Mouse (Mus musculus) left cerebral cortex, postnatal 4 days (tissue): ENCODE results near the gene Tjp2. TPM values are rescaled to one million over a fixed set of nuclear protein-coding genes. Genes with fewer than 3 reads are reported as not detected.
"Not testable (repeated sequence)": the region's sequence is repeated elsewhere in the genome, so short reads cannot be mapped to it uniquely, and the experiment has no call there.

Source experiments
- DNase-seq: peaks from one replicate; pipeline ENCODE4 v3.0.0-alpha.2; 2022
- intact Hi-C: fragments of 180-260 bp; cut with DNase I; formaldehyde crosslinking; loops from one replicate; pipeline ENCODE4 v1.15.1; 2025
- total RNA-seq, 2 experiments: library from RNA; stranded (reverse); gene quantifications; 2 replicates each; pipeline ENCODE4 v1.2.3; 2021

Gene Tjp2
- total RNA-seq = 10 to 100 TPM; 19.0 to 20.3 TPM

DNA sequence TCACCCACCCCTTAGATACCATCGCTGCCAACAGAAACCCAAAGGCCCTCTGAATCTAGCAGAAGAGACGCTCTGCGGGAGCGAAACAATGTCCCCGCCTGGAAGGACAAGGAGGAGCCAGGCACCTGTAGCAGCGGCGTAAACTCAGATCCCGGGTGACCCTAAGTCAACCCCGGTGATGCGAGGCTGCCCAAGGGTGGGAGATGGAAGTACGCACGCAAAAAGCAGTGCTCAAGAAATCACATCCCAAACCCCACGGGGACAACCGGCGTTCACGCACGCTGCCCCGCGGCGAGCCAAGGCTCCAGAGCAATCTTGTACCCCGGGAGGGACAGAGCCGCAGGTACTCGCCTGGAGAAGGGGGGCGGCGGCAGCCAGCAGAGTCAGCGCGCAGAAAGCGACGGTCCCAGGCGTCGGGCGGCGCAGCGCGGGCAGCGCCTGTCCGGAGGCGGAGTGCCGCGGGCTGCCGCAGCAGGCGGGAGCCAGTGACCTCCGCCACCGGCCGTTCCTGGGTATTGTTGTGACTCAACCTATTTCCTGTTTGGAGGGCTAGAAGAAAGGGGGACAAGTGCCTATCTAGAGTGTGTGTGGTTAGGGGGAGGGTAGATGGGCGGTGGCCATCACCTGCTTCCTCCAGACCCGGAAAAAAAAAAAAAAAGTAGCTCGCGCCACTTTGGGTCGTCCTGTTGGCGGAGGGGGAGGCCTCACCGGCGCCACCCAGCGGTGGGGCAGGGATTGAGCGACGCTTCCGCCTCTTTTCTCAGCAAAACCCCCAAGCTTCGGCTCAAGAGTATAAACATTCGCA, at the start of gene Tjp2:
Tjp2 (minus strand) TSS at position 531 of the 805 bp plus-strand sequence.
- intact Hi-C loops = no loop called here
- DNase-seq = no peak

DNA sequence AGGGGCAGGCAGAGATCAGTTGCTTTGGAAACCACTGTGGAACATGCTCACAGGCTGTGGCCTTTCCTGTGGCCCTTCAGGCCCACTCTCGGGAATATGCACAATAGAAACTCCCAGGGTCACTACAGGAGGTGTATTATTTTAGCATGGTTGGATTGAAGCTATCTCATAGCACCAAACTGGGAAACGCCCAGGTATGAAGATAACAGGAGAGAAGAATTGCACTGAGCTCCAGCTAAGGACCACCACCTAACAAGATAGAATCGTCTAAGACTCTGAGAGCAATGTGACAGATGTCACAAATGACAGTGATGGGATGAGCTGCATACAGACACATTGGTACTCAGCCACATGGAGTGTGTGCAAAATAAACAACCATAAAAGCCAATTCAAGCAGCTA, 49.5 kb upstream of the Tjp2 start:
- DNase-seq = no peak
- intact Hi-C loops = loop anchor here (10.0 kb wide), 1 partner anchor 309 kb away; no protein-coding TSS in a partner anchor

DNA sequence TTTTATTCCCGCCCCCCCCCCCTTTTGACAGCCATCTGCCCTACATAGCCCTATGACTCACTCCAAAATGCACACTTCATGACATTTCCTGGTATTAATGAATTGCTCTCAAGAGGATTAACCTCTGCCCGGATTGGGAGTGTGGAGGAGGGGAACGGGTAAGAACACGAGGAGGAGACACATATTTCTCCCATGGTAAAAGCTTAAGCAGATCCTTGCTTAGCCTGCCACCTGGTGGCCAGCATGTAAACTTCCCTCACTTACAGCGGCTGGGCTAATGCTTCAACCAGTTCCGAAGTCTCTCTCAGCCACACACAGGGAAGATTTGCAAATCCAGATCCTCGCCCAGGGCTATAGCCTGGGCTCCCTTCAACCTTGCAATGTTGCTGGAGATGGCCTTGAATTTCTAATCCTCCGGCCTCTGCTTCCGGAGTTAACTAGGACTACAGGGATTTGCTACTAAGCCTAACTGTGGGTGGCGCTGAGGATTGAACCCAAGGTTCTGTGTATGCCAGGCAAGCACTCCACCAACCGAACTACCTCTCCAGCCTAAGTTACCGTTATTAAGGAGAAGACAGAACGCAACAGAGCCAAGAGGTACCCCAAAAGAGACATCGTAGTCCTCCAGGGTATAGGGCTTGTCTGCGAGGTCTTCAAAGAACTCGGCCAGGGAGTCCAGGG, 47.1 kb upstream of the Tjp2 start:
- intact Hi-C loops = loop anchor here (10.0 kb wide), 1 partner anchor 307 kb away; no protein-coding TSS in a partner anchor
- peak; percentile 84 for DNase-seq

DNA sequence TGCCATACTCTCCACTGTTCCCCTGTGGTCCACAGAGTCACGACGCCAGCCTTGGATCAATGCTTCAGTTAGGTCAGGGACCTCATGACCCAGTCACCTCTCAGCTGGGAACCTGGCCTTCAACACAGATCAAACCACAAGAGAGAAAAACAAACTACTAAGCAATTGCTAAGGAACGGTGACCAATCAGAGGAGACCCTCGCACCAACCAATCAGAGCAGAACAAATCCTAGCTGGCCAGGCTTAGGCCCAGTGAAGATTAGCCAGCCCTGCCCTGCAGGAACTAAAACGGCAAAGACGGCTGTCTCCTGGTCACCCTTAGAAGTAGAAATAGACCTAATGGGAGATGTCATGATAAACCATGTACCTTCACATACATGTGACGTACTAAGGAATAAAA, 46.5 kb upstream of the Tjp2 start:
- DNase-seq = no peak

GRCm38 (mm10) chr19:24268531-24268930, 43.7 kb upstream of the Tjp2 start:
- no peak for DNase-seq
- intact Hi-C loops = no loop called here

More for the DNA sequence above, 46.5 kb upstream of the Tjp2 start:
- intact Hi-C loops = loop anchor here (10.0 kb wide), 1 partner anchor 307 kb away; no protein-coding TSS in a partner anchor

DNA sequence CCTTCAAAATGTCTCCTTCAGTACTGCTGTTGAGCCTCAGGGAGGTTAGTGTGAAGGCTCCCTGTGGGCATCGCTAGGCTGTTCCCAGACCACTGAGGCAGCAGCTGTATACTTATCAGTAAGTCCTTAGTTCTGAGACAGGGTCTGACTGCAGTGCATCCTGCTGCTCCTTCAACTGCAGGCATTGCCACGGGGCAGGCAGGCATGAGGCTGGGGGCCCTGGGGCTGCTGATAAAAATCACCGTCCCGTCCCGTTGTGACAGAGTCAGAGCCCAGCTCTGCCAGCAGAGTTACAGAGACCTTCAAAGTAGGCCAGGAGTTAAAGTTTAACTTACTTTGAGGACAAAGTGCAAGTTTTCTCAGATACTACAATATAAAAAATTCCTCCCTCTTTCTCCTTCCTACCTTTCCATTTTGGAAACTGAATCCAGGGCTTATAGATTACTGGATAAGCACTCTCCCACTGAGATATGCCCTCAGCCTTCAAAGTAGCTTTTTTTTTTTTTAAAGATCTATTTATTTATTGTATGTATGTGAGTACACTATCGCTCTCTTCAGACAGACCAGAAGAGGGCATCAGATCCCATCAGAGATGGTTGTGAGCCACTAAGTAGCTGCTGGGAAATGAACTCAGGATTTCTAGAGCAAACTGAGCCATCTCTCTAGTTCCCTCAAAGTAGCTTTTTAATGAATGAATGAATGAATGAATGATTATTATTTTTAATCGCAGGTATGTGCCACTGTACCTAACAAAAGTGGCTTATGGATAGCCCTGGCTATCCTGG, 41.4 kb upstream of the Tjp2 start:
- no peak for DNase-seq
- intact Hi-C loops = no loop called here

GRCm38 (mm10) chr19:24264991-24265390, 40.2 kb upstream of the Tjp2 start:
- peak; percentile 81 for DNase-seq
- intact Hi-C loops = no loop called here

- intact Hi-C loops = no loop called here
- DNase-seq = no peak
Observed at GRCm38 (mm10) chr19:24262736-24263135, 37.9 kb upstream of the Tjp2 start.

DNA sequence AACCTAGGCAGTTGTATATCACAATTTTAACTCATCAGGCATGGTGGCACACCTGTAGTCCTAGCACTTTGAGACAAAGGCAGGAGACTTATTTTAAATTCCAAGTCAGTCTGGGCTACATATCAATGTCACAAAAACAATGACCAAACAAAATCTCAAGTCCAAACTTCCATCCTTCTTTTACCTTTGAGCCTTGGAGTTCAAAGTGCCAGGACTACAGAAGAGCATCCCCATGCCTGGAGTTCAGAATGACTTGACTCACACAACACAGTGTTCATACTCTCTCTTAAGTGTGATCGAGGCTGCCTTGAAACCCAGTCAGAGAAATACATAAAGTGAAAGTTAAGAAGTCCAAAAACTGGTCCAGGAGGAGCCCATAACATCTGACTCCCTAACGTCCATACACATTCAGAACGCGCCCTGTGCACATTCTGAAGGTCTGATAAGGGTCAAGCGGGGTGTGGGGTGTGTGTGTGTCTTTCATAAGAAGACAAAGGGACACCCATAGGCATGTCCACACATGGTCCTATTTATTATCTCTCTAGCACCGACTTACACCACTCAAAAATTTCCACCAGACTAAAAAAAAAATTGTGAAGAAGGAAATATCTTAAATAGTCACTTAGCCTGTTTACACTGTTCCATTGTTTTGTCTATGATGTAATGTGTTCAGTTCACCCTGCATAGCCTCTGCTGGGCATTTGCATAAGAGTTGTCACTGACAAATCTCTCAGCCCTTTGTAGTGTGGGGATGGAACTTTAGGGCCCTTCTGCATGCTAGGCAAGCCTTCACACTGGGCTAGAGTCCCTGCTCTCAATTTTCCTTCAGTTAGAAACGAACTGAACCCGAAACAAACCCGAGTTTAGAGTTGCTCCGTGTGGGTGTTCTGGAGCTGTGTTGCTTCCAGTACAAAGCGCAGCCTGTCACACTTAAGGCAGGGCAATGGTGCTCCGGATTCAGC, 34.8 kb upstream of the Tjp2 start:
- DNase-seq = no peak
- intact Hi-C loops = no loop called here

DNA sequence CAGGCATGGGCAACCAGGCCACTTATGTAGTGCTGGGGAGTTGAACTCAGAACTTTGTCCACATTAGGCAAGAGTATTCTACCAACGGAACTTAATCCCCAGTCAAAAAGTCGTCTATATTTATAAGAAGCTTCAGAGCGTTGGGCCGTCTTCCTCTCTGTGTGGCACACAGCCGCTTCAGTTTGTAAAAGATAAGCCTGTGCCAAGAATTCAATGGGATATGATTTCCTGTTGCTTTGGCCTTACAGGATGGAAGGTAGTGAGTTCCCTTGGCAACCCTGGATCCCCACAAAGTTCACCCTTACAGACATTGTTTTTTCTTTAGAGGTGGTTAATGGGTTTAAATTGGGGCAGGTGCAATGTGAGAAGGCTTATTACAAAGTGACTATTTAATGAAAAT, 33.5 kb upstream of the Tjp2 start:
- no peak for DNase-seq
- intact Hi-C loops = no loop called here

- no peak for DNase-seq
- intact Hi-C loops = no loop called here
Observed at GRCm38 (mm10) chr19:24257962-24258361, 33.1 kb upstream of the Tjp2 start.

- intact Hi-C loops = no loop called here
- DNase-seq = no peak
Observed at GRCm38 (mm10) chr19:24253657-24254260, 28.9 kb upstream of the Tjp2 start.

DNA sequence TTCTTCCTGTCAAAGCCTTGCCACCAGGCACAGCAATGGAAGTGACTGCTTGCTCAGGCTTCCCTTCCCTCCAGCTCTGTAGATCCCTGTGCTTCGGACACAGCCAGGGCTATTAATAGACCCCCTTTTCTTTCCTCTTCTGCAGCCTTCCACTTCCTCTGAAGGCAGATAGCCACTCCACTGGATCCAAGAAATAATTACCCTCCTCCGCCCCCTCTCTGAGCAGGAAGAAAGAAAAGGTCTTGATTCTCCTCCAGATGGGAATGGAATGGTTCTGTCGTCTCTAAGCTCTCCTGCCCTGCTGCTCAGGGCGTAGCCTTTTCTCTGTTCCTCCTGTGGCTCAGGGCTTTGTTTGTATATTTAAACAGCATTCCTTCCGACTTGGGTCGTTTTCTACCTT, 27.0 kb upstream of the Tjp2 start:
- DNase-seq = no peak
- intact Hi-C loops = no loop called here

DNA sequence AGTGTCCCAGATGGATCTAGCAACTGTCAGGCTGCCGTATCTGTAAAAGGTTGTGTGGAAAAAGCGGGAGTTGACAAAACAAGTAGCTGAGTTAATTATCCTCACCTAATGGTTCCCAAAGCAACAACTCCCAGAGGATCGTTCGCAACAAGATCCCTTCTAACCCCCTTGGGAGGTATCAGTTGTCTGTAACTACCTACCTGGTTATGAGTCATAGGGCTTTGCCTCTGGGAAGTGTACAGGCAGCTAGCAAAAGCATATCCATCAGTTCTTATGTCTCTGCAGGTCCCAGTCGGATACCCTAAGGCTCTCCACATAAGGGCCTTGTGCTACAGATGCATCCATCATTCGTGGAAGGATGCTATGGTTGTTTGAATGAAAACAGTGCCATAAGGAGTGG, 18.5 kb upstream of the Tjp2 start:
- intact Hi-C loops = no loop called here
- DNase-seq = no peak

DNA sequence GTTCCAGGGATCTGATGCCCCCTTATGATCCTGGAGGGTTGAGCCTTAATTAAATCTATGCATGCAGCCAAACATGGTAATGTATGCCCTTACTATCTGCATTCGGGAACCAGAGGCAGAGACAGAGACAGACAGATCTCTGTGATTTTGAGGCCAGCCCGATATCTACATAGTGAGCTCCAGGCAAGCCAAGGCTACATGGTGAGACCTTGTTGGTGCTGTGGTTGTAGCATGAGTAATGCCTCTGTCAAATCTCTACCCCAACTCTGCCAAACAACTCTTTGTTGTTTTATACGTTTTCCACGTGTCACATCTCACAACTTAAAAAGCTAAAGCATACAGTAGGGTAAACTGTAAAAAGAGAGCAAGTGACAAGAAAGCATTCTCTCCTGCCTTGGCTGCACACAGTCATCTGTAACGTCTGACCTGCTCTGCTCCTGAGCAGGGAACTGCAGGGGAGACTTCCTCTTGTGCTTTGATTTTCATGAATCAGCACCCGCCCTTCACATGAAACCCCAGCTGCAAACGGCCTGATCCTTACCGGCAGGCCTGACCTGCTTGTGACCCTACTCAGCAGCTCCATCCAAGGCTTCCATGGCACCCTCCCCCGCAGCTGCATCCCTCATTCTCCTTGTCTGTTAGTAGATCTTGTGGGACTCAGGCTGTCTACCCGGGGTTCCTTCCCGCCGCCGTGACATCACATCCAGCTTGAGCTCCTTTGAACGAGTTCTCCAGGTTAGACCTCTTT, 17.1 kb upstream of the Tjp2 start:
- DNase-seq = no peak
- intact Hi-C loops = no loop called here

DNA sequence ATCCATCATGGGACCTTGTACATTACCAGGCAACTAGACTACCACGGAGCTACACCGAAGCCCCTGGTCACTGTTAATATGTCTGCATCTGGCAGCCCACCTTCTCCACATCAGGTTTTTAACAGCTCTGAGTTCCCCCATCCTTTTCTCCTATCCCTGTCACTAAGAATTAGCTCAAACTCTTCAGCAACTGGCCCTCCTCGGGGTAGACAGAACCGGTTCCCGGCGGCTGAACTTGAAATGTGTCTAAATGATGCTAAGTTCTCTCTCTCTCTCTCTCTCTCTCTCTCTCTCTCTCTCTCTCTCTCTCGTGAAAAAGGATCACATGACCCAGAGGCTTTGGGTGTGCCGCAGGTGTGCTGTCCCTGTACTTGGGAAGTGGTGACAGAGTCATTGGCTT, 16.4 kb upstream of the Tjp2 start:
- no peak for DNase-seq
- intact Hi-C loops = no loop called here

GRCm38 (mm10) chr19:24238011-24238410, 13.2 kb upstream of the Tjp2 start:
- DNase-seq = no peak
- intact Hi-C loops = no loop called here

DNA sequence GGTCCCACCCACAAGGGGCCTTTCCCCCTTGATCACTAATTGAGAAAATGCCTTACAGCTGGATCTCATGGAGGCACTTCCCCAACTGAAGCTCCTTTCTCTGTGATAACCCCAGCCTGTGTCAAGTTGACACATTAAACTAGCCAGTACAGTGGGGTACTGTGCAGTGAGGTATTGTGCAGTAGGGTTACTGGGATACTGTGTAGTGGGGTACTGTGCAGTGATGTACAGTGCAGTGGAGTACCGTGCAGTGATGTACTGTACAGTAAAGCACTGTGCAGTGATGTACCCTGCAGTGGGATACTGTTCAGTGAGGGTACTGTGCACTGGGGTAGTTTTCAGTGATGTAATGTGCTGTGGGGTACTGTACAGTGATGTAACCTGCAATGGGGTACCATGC, 7.5 kb upstream of the Tjp2 start:
- DNase-seq, intact Hi-C loops: not testable (repeated sequence)

GRCm38 (mm10) chr19:24225305-24225696, 471 bp upstream of the Tjp2 start:
- intact Hi-C loops = no loop called here
- DNase-seq = no peak
